Mouse (Mus musculus) E14TG2a.4 (cell line): ENCODE results near the gene Psen2.

Experiments
- CTCF ChIP-seq: conservative IDR thresholded peaks from 2 replicates; pipeline ENCODE4 v1.5.1; 2014; ENCODE audit warnings: low read length
- POU5F1 ChIP-seq: IDR thresholded peaks from 2 replicates; pipeline ENCODE4 v1.6.1; 2014; ENCODE audit warnings: low read length, borderline replicate concordance

DNA sequence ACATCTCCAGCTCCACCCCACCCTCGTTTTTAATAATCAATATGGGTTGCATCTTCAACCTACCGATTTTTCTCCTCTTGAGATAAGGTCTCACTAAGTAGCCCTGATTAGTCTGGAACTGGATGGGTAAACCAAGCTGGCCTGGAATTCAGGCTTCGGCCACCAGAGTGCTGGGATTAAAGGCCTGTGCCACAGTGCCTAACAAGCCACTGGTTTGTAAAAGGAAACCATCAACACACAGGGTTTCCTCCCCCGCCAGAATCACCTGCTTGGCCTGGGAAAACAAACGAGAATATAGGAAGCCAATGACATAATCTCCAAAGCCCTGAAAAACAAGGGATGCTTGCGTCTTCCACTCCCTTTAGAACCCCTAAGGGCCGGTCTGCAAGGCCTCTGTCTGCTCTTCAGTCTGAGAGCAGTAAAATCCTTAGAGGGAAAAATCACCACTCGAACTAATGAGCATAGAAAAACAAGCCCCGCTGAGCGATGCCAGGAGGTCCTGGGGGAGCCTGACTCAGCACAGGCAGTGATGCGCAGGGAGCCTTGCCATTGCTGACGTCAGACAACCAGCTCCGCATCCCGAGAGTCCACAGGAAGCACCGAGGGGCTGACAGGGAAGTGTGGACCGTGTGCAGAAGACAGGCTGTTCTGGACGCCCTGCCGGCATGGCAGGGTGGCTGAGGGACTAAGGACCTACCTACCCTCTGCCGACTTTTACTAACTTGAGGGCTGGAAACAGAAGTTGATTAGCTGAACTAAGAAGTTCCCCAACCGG is 13.4 kb downstream of the Psen2 start:
- no peak for TF ChIP-seq POU5F1
- no peak for TF ChIP-seq CTCF
